Mouse (Mus musculus) left cerebral cortex, adult 2 months (tissue): ENCODE measurements around the gene Tmem161a. TPM values are rescaled to one million over a fixed set of nuclear protein-coding genes. Genes with fewer than 3 reads are reported as not detected.

Source experiments
- DNase-seq, 2 experiments: peaks; one replicate each; pipeline ENCODE4 v3.0.0; 2021 to 2022; ENCODE audit warnings: low spot score in 2 of 2, mixed read lengths in 1 of 2; ENCODE audit errors: extremely low spot score in 1 of 2
- H3K27ac ChIP-seq: fragments of 200-600 bp; 2 replicates; pipeline ENCODE4 v1.8.1; 2022
- H3K4me3 ChIP-seq: fragments of 200-600 bp; 2 replicates; pipeline ENCODE4 v1.8.1; 2022
- CTCF ChIP-seq: fragments of 200-600 bp; IDR thresholded peaks from 2 replicates; pipeline ENCODE4 v1.8.1; 2022; ENCODE audit warnings: antibody characterized with exemption, mild to moderate bottlenecking, moderate library complexity
- intact Hi-C: fragments of 180-260 bp; cut with DNase I; formaldehyde crosslinking; loops from one replicate; pipeline ENCODE4 v1.15.1; 2025
- long read RNA-seq, 2 experiments: library from polyadenylated mRNA; stranded (forward); transcript quantifications; one replicate each; pipeline ENCODE4 v2.0.0; 2021; ENCODE audit warnings: borderline mapping rate in 2 of 2
- total RNA-seq, 2 experiments: library from RNA; stranded (reverse); gene quantifications; 2 replicates each; pipeline ENCODE4 v1.2.3; 2021

Tmem161a gene
- 10 to 100 TPM; 46.1 to 52.1 TPM for total RNA-seq
- long read RNA-seq, experiment 1, transcript Tmem161a-201 (12 exons, 3,018 nt): major isoform, 17 of 42 reads
- long read RNA-seq, experiment 1, partial matches to known transcripts: 12 of 42 reads
- long read RNA-seq, experiment 1, other reads (novel, unspliced or antisense): 12 of 42 reads
- long read RNA-seq, experiment 2, partial matches to known transcripts: 19 of 39 reads
- long read RNA-seq, experiment 2, other reads (novel, unspliced or antisense): 15 of 39 reads

DNA sequence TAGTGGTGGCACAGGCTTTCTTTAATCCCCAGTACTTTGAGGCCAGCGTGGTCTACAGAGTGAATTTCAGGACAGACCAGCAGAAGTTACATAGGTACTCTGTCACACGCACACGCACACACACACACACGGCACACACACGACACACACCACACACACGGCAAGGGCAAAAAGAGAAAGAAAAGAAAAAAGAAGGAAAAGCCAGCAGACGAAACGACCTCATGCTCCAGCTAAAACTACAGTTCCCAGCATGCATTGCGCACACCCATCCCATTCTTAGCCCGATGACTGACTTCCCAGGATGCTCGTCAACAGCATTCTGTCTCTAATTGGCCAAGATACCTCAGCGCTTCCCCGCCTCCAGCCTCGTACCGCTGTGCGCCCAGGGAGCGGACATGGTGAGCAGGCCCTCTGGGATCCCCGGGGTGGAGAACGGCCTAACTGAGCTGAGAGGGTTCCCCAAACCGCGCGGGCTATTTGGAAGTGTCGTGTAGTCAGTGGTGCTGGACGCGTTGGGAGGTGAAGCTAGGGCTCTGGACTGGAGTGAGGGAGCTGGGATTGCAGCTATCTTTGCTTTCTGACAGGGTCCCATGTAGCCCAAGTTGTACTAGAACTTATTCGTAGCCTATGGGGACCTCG is at the start of gene Tmem161a:
TSS of gene Tmem161a (plus strand) at position 314 of the 639 bp plus-strand sequence.
- intact Hi-C loops: no loop called here
- TF ChIP-seq CTCF: no peak
- Histone ChIP-seq H3K4me3 (peak within 1 kb of the TSS; percentile 59), H3K27ac (peak within 1 kb of the TSS; percentile 76)
- DNase-seq: peak; percentile 87 to 89

DNA sequence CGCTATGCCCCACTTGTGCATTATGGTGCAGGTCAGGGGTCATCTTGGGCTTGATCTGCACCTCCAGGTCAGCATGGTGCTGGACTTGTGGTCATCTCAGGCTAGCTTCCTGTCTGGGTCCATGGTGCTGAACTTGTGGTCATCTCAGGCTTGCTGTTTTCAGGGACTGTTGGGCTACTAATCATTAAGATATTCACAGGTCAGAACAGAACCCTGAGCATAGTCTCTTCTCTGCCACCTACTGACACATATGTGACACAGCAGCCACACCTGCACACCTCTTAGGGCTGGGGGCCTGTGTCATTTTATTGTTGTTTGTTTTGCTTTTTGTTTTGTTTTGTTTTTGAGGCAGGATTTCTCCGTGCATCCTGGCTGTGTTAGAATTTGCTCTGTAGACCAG is 49.3 kb upstream of the Tmem161a start:
- H3K4me3 ChIP-seq: no peak overlapping the region
- peak; percentile 69 for TF ChIP-seq CTCF
- no peak overlapping the region for H3K27ac ChIP-seq
- DNase-seq: no peak
- intact Hi-C loops: no loop called here

DNA sequence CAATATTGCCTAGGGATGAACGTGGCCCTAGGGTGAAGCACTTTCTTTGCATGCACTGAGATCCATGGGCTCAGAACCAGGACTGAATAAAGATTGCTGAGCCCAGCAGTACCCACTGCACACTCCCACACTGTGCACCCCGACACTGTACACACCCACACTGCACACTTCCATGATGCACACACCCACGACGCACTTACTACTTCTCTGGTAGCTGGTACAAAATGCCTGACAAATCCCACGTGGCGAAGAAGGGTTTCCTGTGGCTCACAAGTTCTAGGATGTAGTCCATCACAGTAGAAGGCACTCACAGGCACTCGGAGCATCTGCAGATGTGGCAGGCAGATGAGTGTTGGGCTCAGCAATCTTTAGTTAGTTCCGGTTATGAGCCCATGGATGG is 47.2 kb upstream of the Tmem161a start:
- intact Hi-C loops: no loop called here
- Histone ChIP-seq H3K4me3 (no peak overlapping the region), H3K27ac (no peak overlapping the region)
- no peak for TF ChIP-seq CTCF
- no peak for DNase-seq

DNA sequence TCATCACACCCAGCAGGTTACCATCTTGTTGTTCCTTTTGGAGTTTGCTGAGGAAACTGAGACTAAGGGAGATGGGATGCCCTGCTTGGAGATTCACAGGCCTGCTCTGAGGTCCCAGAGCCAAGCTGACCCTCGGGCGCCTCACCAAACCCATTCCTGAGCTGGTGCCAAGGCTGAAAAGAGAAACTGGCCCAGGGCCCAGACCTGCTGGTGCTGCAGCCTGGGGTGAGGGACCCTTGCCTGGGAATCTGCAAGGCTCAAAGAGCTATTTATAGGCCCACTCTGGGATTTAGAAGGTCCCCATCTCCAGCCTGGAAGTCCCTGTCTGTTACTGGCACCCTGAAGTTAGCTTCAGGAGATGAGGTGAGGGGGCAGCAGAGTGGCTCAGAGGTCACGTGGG is 43.7 kb upstream of the Tmem161a start:
- Histone ChIP-seq H3K4me3 (no peak overlapping the region), H3K27ac (peak overlapping the region; percentile 66)
- intact Hi-C loops: no loop called here
- peak; percentile 47 to 65 for DNase-seq
- TF ChIP-seq CTCF: no peak

DNA sequence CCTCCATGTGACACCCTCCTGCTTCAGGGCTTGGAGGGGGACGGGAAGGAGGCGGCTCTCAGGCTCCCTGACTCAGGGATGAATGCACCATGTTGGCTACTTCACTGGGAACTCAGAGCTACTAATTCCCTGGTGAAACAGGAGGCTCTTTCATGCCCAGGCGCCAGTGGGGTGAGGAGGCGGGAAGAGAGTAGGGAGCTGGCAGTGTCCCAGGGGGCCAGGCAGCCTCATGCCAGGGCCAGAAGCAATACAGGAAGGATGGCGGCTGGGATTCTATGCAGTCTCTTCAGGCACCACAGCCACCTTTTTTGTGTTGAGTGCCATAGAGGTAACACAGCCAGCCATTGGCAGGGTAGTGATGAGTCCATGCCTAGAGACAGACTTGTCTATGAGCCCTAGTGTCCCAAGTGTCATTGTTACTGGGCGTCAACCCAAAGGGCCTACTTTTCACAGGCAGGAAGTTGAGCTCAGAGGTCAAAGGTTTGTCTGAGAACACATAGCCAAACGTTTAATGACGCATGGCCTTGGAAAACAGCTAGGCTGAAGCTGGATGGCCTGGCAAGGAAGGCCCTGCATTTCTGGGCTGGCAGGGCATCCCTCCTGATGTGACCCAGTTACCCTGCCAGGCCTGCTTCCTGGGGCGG is 42.7 kb upstream of the Tmem161a start:
- peak overlapping the region; percentile 80 for H3K27ac ChIP-seq
- intact Hi-C loops: no loop called here
- H3K4me3 ChIP-seq: no peak overlapping the region
- TF ChIP-seq CTCF: no peak
- peak; percentile 55 to 74 for DNase-seq

DNA sequence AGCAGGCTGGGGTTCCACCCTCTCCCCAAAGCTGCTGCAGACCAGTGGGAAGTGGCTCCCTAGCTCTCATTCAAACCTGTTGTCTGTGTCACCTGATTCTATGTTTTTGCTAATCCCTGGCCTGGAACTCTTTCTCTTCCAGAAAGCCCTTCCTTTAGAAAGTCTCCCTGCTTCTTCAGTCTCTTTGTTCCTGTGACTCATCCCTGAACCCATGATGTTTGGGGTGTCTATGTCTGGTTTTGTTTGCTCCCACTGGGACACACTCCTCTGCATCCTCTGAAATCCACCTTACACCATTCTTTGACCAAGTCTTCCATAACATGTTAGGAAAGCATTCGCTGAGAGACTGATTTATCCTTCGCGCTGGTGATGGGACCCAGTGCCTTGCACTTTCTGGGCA is 42.1 kb upstream of the Tmem161a start:
- intact Hi-C loops: no loop called here
- Histone ChIP-seq H3K4me3 (no peak overlapping the region), H3K27ac (peak overlapping the region; percentile 80)
- TF ChIP-seq CTCF: no peak
- DNase-seq: no peak

DNA sequence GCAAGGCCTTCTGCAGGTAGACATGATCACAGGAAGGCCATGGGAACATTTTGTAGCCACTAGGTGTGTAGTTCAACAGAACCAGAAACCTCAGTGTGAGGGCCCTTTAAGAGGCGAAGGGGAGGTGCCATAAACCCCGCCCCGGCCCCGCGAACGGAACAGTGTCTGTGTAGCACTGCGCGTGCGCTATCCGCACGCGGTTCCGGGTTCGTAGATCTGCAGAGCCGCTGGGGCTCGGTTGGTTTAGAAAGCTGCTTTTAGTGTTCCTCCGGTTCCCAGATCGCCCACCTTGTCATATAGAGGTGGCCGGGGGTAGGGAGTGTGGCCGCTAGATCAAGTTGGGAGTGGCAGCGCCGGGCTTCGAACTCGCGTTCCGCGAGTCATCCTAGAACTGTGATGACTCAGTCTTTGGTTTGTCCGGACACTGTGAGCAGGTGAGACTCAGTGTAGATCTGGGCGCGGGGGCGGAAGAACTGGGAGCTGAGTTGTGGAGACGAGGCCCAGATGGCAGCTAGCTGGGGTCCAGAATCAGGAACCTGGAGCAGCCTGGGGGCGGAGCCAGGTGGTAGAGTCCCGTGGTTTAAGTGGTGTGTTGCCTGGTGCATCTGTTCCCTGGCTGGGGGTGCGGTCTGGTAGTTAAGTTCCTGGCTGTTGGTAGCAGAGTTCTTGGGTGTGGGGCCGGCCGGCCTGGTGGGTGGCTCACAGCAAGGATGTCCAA is 40.8 kb upstream of the Tmem161a start, which contains the start of gene Nr2c2ap:
TSS of gene Nr2c2ap (plus strand) at position 168 of the 718 bp plus-strand sequence.
- peak within 1 kb of the TSS; percentile 79 for H3K4me3 ChIP-seq
- intact Hi-C loops: no loop called here
- DNase-seq: peak; percentile 71 to 81
- peak within 1 kb of the TSS; percentile 80 for H3K27ac ChIP-seq
- TF ChIP-seq CTCF: no peak; the same call in 1 of the 2 replicates

DNA sequence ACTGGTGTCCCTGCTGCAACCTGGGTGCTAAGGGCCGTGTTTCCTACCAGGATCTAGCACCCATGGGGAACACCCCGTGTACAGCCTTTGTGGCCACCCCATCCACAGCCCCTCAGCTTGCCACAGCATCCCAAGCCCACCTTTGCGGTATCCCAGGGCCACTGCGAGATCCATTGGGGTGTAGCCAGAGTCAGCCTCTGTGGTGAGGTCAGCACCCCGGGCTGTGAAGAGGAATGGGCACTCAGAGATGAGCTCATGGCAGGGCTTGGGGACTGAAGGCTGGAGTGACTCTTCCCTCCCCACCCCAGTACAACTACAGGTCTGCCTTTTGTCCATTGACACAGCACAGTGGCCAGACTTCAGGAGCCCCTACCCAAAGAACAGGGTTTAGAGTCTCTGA is 38.1 kb upstream of the Tmem161a start:
- Histone ChIP-seq H3K4me3 (no peak overlapping the region), H3K27ac (no peak overlapping the region)
- intact Hi-C loops: no loop called here
- no peak for TF ChIP-seq CTCF
- DNase-seq: no peak

DNA sequence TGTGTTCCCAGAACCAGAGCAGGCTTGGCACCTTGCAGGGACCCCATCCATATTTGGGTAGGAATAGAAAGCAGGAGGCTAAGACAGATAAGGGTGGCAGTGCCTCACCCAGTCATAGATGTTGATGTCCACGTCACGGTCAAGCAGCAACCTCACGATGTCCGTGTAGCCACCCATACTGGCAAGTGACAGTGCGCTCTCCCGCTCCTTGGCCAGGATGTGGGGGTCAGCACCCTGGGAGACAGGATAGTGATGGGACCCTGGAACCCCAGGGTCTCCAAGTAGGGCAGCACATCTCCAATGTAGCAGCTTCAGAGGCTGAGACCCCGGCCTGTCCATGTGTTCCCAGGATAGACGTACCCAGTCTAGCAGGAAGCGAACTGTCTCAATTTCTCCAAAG is 37.2 kb upstream of the Tmem161a start:
- Histone ChIP-seq H3K27ac (no peak overlapping the region), H3K4me3 (no peak overlapping the region)
- intact Hi-C loops: no loop called here
- TF ChIP-seq CTCF: no peak
- no peak for DNase-seq

DNA sequence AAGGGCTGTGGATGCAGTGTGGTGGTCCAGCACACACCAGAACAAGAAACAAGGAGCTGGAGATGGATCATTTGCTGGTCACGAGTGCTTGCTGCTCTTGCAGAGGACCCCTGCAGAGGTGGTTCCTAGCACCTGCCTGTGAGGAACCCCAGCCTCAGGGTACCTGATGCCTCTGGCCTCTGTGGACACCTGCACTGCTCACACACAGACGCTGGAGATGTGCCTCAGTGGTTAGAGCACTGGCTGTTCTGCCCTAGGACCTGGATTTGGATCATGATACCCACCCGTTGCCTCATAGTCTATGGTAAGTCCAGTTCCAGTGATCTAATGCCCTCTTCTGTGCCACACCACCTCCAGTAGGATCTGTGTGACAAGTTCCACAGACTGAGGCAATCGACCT is 35.6 kb upstream of the Tmem161a start:
- no peak for DNase-seq
- Histone ChIP-seq H3K27ac (no peak overlapping the region), H3K4me3 (no peak overlapping the region)
- TF ChIP-seq CTCF: no peak
- intact Hi-C loops: no loop called here

DNA sequence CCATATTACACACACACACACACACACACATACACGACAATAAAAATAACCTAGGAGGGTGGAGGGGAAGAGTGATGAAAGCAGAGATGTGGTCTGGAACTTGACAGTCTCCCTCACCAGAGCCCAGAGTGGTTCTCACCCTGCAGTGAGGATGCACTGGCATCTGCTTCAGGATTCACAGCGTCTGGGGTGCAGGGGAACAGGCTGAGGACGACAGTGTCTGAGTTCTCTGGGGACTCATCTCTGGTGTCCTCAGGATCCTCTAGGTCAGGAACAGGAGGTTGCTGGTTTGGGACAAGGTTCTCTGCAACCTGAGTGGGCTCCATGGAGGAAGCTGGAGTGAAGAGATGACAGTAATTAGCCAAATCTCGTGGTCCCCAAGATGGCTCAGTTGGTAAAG is 34.3 kb upstream of the Tmem161a start:
- no peak for TF ChIP-seq CTCF
- no peak for DNase-seq
- Histone ChIP-seq H3K4me3 (peak overlapping the region; percentile 82; the same call in 1 of the 2 replicates), H3K27ac (peak overlapping the region; percentile 84; the same call in 1 of the 2 replicates)
- intact Hi-C loops: no loop called here
